Mouse (Mus musculus) neural tube, embryonic 12.5 days (tissue): ENCODE results near the gene AU040320. TPM values are rescaled to one million over a fixed set of nuclear protein-coding genes. Genes with fewer than 3 reads are reported as not detected.

Source experiments
- ATAC-seq: fragments of 200-750 bp; cut with Nextera tagmentation; 2 replicates; pipeline ENCODE4 v1.8.0; 2017; ENCODE audit warnings: low read depth, mild to moderate bottlenecking, moderate TSS enrichment, moderate library complexity; ENCODE audit not compliant: low FRiP score
- H3K27ac ChIP-seq: fragments of 300-500 bp; sonication (generic); 2 replicates; pipeline ENCODE4 v1.5.1; 2016
- H3K27me3 ChIP-seq: fragments of 300-500 bp; sonication (generic); replicated peaks from 2 replicates; pipeline ENCODE4 v1.6.1; 2016; ENCODE audit warnings: mild to moderate bottlenecking
- H3K36me3 ChIP-seq: fragments of 300-500 bp; sonication (generic); 2 replicates; pipeline ENCODE4 v1.6.1; 2016; ENCODE audit warnings: mild to moderate bottlenecking
- H3K4me1 ChIP-seq: fragments of 300-500 bp; sonication (generic); 2 replicates; pipeline ENCODE4 v1.6.1; 2016
- H3K4me2 ChIP-seq: fragments of 300-500 bp; sonication (generic); replicated peaks from 2 replicates; pipeline ENCODE4 v1.6.1; 2016; ENCODE audit warnings: mild to moderate bottlenecking
- H3K4me3 ChIP-seq: fragments of 300-500 bp; sonication (generic); 2 replicates; pipeline ENCODE4 v1.5.1; 2016
- H3K9ac ChIP-seq: fragments of 300-500 bp; sonication (generic); 2 replicates; pipeline ENCODE4 v1.6.1; 2016; ENCODE audit warnings: mild to moderate bottlenecking
- H3K9me3 ChIP-seq: fragments of 300-500 bp; sonication (generic); 2 replicates; pipeline ENCODE4 v1.6.1; 2016; ENCODE audit warnings: mild to moderate bottlenecking
- WGBS: fragments of 180-500 bp; shearing (Covaris S2); methylation state at CpG from one replicate; pipeline ENCODE4 v1.1.7; 2016; 5-methylcytosine and 5-hydroxymethylcytosine counted together
- polyA plus RNA-seq: library from polyadenylated mRNA; unstranded; fragments of >200 nt; fragmentation: Nextera tagmentation; extraction: Ambion mirVana; gene quantifications from 2 replicates; pipeline ENCODE4 v1.2.1, GENCODE M21; 2016

Gene AU040320
- polyA plus RNA-seq, 1 experiment from 2014 or later = 39.6 TPM

DNA sequence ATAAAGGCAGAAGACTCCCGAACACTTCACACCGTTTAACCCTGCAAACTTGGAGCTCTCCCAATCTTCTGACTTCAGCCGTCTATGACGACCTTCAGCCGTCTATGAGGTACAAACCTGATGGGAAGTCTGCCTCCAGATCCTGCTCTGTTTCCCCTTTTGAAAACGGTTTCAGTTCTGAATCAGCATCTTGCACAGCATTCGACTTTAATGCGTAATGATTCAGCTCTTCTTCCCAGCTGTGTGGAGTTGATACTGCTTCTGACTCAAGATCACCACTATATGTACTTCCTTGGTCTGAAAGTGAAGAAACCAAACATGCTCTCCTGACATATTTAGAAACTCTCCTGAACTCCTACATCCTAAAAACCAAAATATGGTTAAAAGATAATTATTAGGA, 136.5 kb downstream of the AU040320 start:
- WGBS = 94% methylated on average over 8 of the region's 8 CpGs
- Histone ChIP-seq H3K36me3 (peaks cover 56% of the 10 kb centered on the region), H3K27ac (no peak overlapping the region), H3K9ac (no peak overlapping the region), H3K4me3 (no peak overlapping the region), H3K9me3 (no peaks in the 10 kb centered on the region), H3K4me2 (no peak overlapping the region), H3K4me1 (no peaks in the 10 kb centered on the region), H3K27me3 (no peaks in the 10 kb centered on the region)
- no peak for ATAC-seq

Other genes with a start within 250 kb of the AU040320 start
- 7.1 and 8.4 TPM in 2 replicates for gene Ago4, start 220.1 kb upstream of the AU040320 start, polyA plus RNA-seq
- gene Clspn, start 196.6 kb upstream of the AU040320 start, polyA plus RNA-seq = 22.2 and 23.9 TPM in 2 replicates
- 2.2 and 3.9 TPM in 2 replicates for gene 5730409E04Rik, start 143.7 kb upstream of the AU040320 start, polyA plus RNA-seq
- gene Psmb2, start 75.9 kb upstream of the AU040320 start, polyA plus RNA-seq = 448 and 479 TPM in 2 replicates
- 0.33 and 0.38 TPM in 2 replicates for gene Tfap2e, start 17.3 kb upstream of the AU040320 start, polyA plus RNA-seq
- 60.5 and 64.8 TPM in 2 replicates for gene Ncdn, start 106 bp upstream of the AU040320 start, polyA plus RNA-seq
- 34.6 and 36.2 TPM in 2 replicates for gene Zmym4, start 214.6 kb downstream of the AU040320 start, polyA plus RNA-seq